Mouse (Mus musculus) forebrain, postnatal 0 days (tissue): ENCODE measurements around the gene Mri1. TPM values are rescaled to one million over a fixed set of nuclear protein-coding genes. Genes with fewer than 3 reads are reported as not detected.

Experiments used
- ATAC-seq: fragments of 200-750 bp; cut with Nextera tagmentation; 2 replicates; pipeline ENCODE4 v1.8.0; 2017; ENCODE audit warnings: mild to moderate bottlenecking, moderate library complexity
- DNase-seq: peaks from one replicate; pipeline ENCODE4 v3.0.0-alpha.2; 2015
- H3K27ac ChIP-seq: fragments of 300-500 bp; sonication (generic); 2 replicates; pipeline ENCODE4 v1.5.1; 2014; ENCODE audit warnings: low read depth, mild to moderate bottlenecking, antibody characterized with exemption, low read length, moderate library complexity, mixed read lengths
- H3K27me3 ChIP-seq: fragments of 300-500 bp; sonication (generic); 2 replicates; pipeline ENCODE4 v1.6.1; 2014; ENCODE audit warnings: mild to moderate bottlenecking, low read length, mixed read lengths; ENCODE audit not compliant: insufficient read depth
- H3K36me3 ChIP-seq: fragments of 300-500 bp; sonication (generic); 2 replicates; pipeline ENCODE4 v1.6.1; 2014; ENCODE audit warnings: mild to moderate bottlenecking, moderate library complexity; ENCODE audit not compliant: insufficient read depth
- H3K4me1 ChIP-seq: fragments of 300-500 bp; sonication (generic); 2 replicates; pipeline ENCODE4 v1.6.1; 2014; ENCODE audit warnings: antibody characterized with exemption; ENCODE audit not compliant: insufficient read depth
- H3K4me2 ChIP-seq: fragments of 300-500 bp; sonication (generic); 2 replicates; pipeline ENCODE4 v1.6.1; 2014; ENCODE audit warnings: low read depth, mild to moderate bottlenecking, moderate library complexity
- H3K4me3 ChIP-seq: fragments of 300-500 bp; sonication (generic); 2 replicates; pipeline ENCODE4 v1.5.1; 2014; ENCODE audit warnings: low read depth, low read length, mixed read lengths
- H3K9ac ChIP-seq: fragments of 300-500 bp; sonication (generic); 2 replicates; pipeline ENCODE4 v1.6.1; 2014; ENCODE audit warnings: mild to moderate bottlenecking
- H3K9me3 ChIP-seq: fragments of 300-500 bp; sonication (generic); 2 replicates; pipeline ENCODE4 v1.6.1; 2016; ENCODE audit warnings: low read length
- CTCF ChIP-seq: sonication (generic); IDR thresholded peaks from 2 replicates; pipeline ENCODE4 v1.5.1; 2016; ENCODE audit warnings: antibody characterized with exemption, control low read depth, low read depth
- WGBS: fragments of 180-500 bp; shearing (Covaris S2); extraction: QIAGEN DNeasy Blood & Tissue Kit; methylation state at CpG from one replicate; pipeline ENCODE4 v1.1.7; 2014; 5-methylcytosine and 5-hydroxymethylcytosine counted together
- polyA plus RNA-seq: library from polyadenylated mRNA; unstranded; fragments of >200 nt; fragmentation: Nextera tagmentation; extraction: Ambion mirVana; gene quantifications from 2 replicates; pipeline ENCODE4 v1.2.1, GENCODE M21; 2015
- total RNA-seq: library from RNA; depleted of rRNA; stranded (reverse); fragments of >200 nt; gene quantifications from 2 replicates; pipeline ENCODE4 v1.2.3, GENCODE M21; 2014

The Mri1 gene
- total and polyA plus RNA-seq, 2 experiments from 2014 or later = 36.4 to 39.8 TPM

DNA sequence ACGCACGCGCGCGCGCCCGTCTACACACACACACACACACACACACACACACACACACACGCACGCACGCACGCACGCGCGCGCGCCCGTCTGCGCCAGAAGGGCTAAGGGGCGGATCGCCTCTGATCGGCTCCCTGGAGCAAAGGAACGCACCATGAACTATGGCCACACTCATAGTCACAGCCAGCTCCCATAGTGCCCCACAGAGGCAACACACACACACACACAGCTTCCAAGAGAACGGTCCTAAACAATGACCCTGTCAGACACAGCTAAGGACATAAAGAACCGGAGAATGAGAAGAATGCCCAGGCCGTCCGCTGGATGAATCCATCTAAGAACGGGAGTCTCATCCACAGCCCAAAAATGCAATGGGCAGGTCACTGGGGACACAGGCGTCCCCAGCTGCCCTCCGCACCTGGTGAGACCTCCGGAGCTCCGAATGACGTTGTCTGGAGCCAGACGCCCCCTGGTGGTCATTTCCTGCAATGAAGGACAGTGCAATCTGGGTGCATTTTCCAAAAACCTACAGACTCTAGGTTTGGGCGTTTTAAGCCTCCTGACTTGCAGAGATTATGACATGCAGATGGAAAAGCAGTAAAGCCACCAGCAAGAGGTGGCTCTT, 46.8 kb downstream of the Mri1 start:
- H3K9ac ChIP-seq = no peak overlapping the region
- peak; percentile 87 for DNase-seq
- H3K4me1 ChIP-seq = no peaks in the 10 kb centered on the region
- no peak overlapping the region for H3K27ac ChIP-seq
- no peaks in the 10 kb centered on the region for H3K27me3 ChIP-seq
- 55% methylated on average over 34 of the region's 34 CpGs for WGBS
- H3K36me3 ChIP-seq = peaks cover 50% of the 10 kb centered on the region
- H3K4me3 ChIP-seq = peak overlapping the region; percentile 7; the same call in 1 of the 2 replicates
- ATAC-seq = peak; percentile 77
- TF ChIP-seq CTCF = peak; percentile 95
- no peaks in the 10 kb centered on the region for H3K9me3 ChIP-seq
- H3K4me2 ChIP-seq = peak overlapping the region; percentile 37

- Histone ChIP-seq H3K36me3 (peaks cover 37% of the 10 kb centered on the region), H3K4me1 (0 out of 2 replicates have a peak, but pooled peaks cover 6% of the 10 kb centered on the region), H3K4me2 (no peak overlapping the region), H3K27ac (no peak overlapping the region), H3K27me3 (no peaks in the 10 kb centered on the region), H3K4me3 (no peak overlapping the region), H3K9me3 (no peaks in the 10 kb centered on the region), H3K9ac (peak overlapping the region; percentile 1; the same call in 1 of the 2 replicates)
- no peak for TF ChIP-seq CTCF
- DNase-seq (no peak), ATAC-seq (0 out of 2 replicates have a peak, but pooled peaks have one; percentile 10)
- 39% methylated on average over 17 of the region's 17 CpGs for WGBS
Measured at GRCm38 (mm10) chr8:84208381-84209380, 48.4 kb downstream of the Mri1 start.

DNA sequence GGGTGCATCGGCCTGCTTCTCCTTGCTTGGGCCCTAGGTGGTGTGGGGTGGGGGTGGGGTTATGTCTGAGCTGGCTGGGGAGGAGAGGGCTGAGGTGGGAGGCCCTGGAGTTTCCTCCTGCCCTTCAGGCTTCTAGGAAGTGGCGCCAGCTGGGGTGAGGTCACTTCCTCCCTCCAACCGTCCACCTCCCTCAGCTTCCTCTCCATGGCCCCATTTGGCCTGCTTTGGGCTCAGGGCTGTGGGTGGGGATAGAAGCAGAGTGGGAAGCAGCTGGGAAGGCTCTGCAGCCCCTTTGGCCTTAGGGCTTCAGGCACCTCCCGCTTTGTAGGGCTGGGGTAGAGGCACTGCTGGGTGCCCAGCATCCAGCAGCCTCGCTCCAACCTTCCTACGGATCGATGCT, 49.3 kb downstream of the Mri1 start:
- Histone ChIP-seq H3K36me3 (peaks cover 28% of the 10 kb centered on the region), H3K4me1 (0 out of 2 replicates have a peak, but pooled peaks cover 6% of the 10 kb centered on the region), H3K27me3 (no peaks in the 10 kb centered on the region), H3K9me3 (no peaks in the 10 kb centered on the region), H3K9ac (no peak overlapping the region), H3K4me3 (no peak overlapping the region), H3K4me2 (no peak overlapping the region), H3K27ac (no peak overlapping the region)
- 63% methylated on average over 7 of the region's 7 CpGs for WGBS
- ATAC-seq (no peak), DNase-seq (no peak)
- TF ChIP-seq CTCF = no peak

DNA sequence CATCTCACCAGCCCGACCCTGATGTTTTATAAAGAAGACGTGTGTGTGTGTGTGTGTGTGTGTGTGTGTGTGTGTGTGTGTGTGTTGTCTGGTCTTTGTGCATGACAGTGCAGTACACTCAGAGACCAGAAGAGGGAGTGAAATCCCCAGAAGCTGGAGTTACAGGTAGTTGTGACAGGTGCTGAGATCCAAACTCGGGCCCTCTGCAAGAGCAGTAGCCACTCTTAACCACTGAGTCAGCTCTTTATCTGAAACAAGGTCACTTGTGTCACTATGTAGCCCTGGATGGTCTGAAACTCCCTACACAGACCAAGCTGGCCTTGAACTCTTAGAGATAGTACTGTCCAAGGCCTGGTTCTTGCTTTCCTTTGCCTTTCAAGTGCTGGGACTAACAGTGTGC, 50.5 kb downstream of the Mri1 start:
- peaks cover 16% of the 10 kb centered on the region for H3K36me3 ChIP-seq
- ATAC-seq (no peak), DNase-seq (no peak)
- 0 out of 2 replicates have a peak, but pooled peaks cover 6% of the 10 kb centered on the region for H3K4me1 ChIP-seq
- H3K4me2 ChIP-seq = no peak overlapping the region
- H3K27me3 ChIP-seq = no peaks in the 10 kb centered on the region
- H3K9ac ChIP-seq = no peak overlapping the region
- H3K4me3 ChIP-seq = no peak overlapping the region
- no peak overlapping the region for H3K27ac ChIP-seq
- 89% methylated on average over 3 of the region's 3 CpGs for WGBS
- peak; percentile 17; the same call in 1 of the 2 replicates for TF ChIP-seq CTCF
- no peaks in the 10 kb centered on the region for H3K9me3 ChIP-seq

DNA sequence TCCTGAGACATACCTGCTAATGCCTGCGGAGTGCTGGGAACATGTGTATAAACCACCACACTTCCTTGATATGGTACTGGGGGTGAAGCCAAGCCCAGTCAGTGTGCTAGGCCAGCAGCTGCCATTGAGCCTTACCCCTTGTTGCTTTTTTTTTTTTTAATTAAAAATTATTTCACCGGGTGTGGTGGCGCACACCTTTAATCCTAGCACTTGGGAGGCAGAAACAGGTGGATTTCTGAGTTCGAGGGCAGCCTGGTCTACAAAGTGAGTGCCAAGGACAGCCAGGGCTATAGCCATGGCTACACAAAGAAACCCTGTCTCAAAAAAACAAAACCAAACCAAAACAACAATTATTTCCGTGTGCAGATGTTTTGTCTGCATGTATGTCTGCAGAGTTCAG, 52.1 kb downstream of the Mri1 start:
- no peak for ATAC-seq
- peaks cover 6% of the 10 kb centered on the region; the same call in 1 of the 2 replicates for H3K4me1 ChIP-seq
- peaks cover 6% of the 10 kb centered on the region; the same call in 1 of the 2 replicates for H3K36me3 ChIP-seq
- no peaks in the 10 kb centered on the region for H3K27me3 ChIP-seq
- H3K27ac ChIP-seq = no peak overlapping the region
- no peak overlapping the region for H3K4me3 ChIP-seq
- no peaks in the 10 kb centered on the region for H3K9me3 ChIP-seq
- whole genome bisulfite sequencing = 89% methylated on average over 5 of the region's 5 CpGs
- DNase-seq = no peak
- no peak for TF ChIP-seq CTCF
- H3K4me2 ChIP-seq = no peak overlapping the region
- H3K9ac ChIP-seq = no peak overlapping the region

GRCm38 (mm10) chr8:84203975-84204772, 53.0 kb downstream of the Mri1 start:
- peak overlapping the region; percentile 64 for H3K27ac ChIP-seq
- DNase-seq (no peak), ATAC-seq (0 out of 2 replicates have a peak, but pooled peaks have one; percentile 2)
- TF ChIP-seq CTCF = peak; percentile 43; the same call in 1 of the 2 replicates
- WGBS = 55% methylated on average over 13 of the region's 13 CpGs
- peak overlapping the region; percentile 35 for H3K4me3 ChIP-seq
- no peaks in the 10 kb centered on the region for H3K27me3 ChIP-seq
- H3K36me3 ChIP-seq = no peaks in the 10 kb centered on the region
- H3K4me2 ChIP-seq = peak overlapping the region; percentile 64
- no peaks in the 10 kb centered on the region for H3K9me3 ChIP-seq
- peak overlapping the region; percentile 55 for H3K9ac ChIP-seq
- peaks cover 6% of the 10 kb centered on the region; the same call in 1 of the 2 replicates for H3K4me1 ChIP-seq
